Mouse (Mus musculus) myocyte (in vitro differentiated cells): Measurements from ENCODE around the gene Krt77.

Source experiments
- CEBPB ChIP-seq: IDR thresholded peaks from 2 replicates; pipeline ENCODE4 v1.6.1; 2011; ENCODE audit warnings: mild to moderate bottlenecking, moderate library complexity; ENCODE audit not compliant: poor library complexity, insufficient read depth, severe bottlenecking
- E2F4 ChIP-seq: IDR thresholded peaks from one replicate; pipeline ENCODE4 v1.6.1; 2011; ENCODE audit warnings: mild to moderate bottlenecking, control low read depth, moderate library complexity; ENCODE audit not compliant: insufficient read depth
- MAX ChIP-seq: IDR thresholded peaks from one replicate; pipeline ENCODE4 v1.6.1; 2011; ENCODE audit warnings: low read depth, mild to moderate bottlenecking, control low read depth
- MYOD1 ChIP-seq, 3 experiments: IDR thresholded peaks; one replicate each; pipeline ENCODE4 v1.6.1; 2011; ENCODE audit warnings: control low read depth in 2 of 3, low read depth in 2 of 3, mild to moderate bottlenecking in 2 of 3, moderate library complexity in 1 of 3; ENCODE audit not compliant: insufficient read length in 2 of 3, control insufficient read depth in 1 of 3
- MYOG ChIP-seq, 3 experiments: IDR thresholded peaks; one replicate each; pipeline ENCODE4 v1.6.1; 2011; ENCODE audit warnings: control low read depth in 2 of 3, low read depth in 2 of 3, mild to moderate bottlenecking in 2 of 3; ENCODE audit not compliant: insufficient read length in 2 of 3, control insufficient read depth in 1 of 3, insufficient read depth in 1 of 3
- POLR2A ChIP-seq: IDR thresholded peaks from one replicate; pipeline ENCODE4 v1.6.1; 2011; ENCODE audit warnings: low read depth, mild to moderate bottlenecking, control low read depth, moderate library complexity; ENCODE audit not compliant: insufficient read length
- POLR2AphosphoS2 ChIP-seq: IDR thresholded peaks from one replicate; pipeline ENCODE4 v1.6.1; 2011; ENCODE audit warnings: low read depth, control low read depth; ENCODE audit not compliant: insufficient read length
- REST ChIP-seq: IDR thresholded peaks from one replicate; pipeline ENCODE4 v1.6.1; 2011; ENCODE audit warnings: mild to moderate bottlenecking, control low read depth, moderate library complexity; ENCODE audit not compliant: insufficient read depth, insufficient read length
- SRF ChIP-seq: IDR thresholded peaks from one replicate; pipeline ENCODE4 v1.6.1; 2011; ENCODE audit warnings: low read depth; ENCODE audit not compliant: control insufficient read depth, insufficient read length
- TCF12 ChIP-seq: IDR thresholded peaks from one replicate; pipeline ENCODE4 v1.6.1; 2011; ENCODE audit warnings: mild to moderate bottlenecking, control low read depth; ENCODE audit not compliant: poor library complexity, insufficient read depth, severe bottlenecking
- TCF3 ChIP-seq: IDR thresholded peaks from one replicate; pipeline ENCODE4 v1.6.1; 2011; ENCODE audit warnings: low read depth, control low read depth; ENCODE audit not compliant: insufficient read length
- USF1 ChIP-seq: IDR thresholded peaks from one replicate; pipeline ENCODE4 v1.6.1; 2011; ENCODE audit warnings: low read depth, mild to moderate bottlenecking, control low read depth, moderate library complexity

DNA sequence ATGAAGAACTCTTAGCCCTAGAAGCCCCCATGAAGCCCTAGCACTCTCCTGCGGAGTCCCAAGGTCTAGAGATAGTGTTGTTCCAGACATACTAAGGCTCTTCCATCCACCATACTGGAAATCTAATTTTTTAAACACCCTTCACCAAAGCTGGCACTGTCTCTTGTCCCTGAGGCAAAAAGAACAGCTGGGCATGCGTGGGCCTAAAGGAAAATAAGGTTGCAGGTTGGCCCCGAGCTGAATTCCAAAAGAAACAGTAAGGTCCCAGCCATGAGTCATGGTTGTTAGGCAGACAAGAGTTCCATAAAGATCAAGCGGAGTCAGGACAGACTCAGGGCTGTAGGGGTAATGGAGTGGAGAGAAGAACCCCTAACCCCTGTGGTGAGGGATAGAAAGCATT is 3.7 kb upstream of the Krt77 start:
- TF ChIP-seq POLR2A (no peak), TCF12 (no peak), USF1 (no peak), MYOG (IDR thresholded peaks at IDR 0.05; ENCODE audit: control insufficient read depth in 1 of 3, insufficient read depth in 1 of 3, insufficient read length in 2 of 3, low read depth in 2 of 3) (no peak), CEBPB (no peak), REST (no peak), MYOD1 (IDR thresholded peaks at IDR 0.05; ENCODE audit: control insufficient read depth in 1 of 3, insufficient read length in 2 of 3, low read depth in 2 of 3) (no peak), POLR2AphosphoS2 (no peak), MAX (no peak), E2F4 (no peak), SRF (no peak), TCF3 (no peak)
